Mouse (Mus musculus): ENCODE measurements at regions not wholly inside any gene's neighbourhood (a gene's known extent, or its start where the extent isn't known, plus 50 kb on each side); places are given as distances from the start of the nearest gene placed in this dataset.

DNA sequence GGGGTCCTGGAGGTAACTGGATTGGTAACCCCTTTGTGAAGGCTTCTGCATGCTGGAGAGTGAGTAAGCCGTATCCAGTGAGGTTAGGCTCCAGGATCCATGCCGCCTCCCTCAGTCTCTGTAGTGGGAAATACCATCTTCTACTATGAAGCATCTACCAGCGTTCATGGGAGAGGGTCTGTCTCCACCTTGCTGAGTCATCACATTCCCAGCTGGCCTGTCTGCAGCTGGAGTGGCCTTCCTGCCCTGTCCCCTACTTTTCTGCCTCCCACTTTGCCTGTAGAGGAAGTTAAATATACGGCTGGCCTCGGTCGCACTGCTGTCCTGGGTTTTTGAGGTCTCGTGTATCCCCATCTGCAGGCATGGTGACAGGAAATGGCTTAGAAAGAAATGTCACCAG is 78.0 kb upstream of the Sec14l1 start:
- Histone ChIP-seq H3K9ac (ENCODE audit: low read depth, low read length) (no peak overlapping the region), H3K27me3 (replicated peaks; ENCODE audit: control insufficient read depth, insufficient read depth, low read length) (no peaks in the 10 kb centered on the region), H3K4me2 (ENCODE audit: low read depth, low read length) (no peak overlapping the region), H3K27ac (ENCODE audit: low read length) (no peak overlapping the region), H3K36me3 (ENCODE audit: control insufficient read depth, insufficient read depth, low read length) (no peaks in the 10 kb centered on the region), H3K4me3 (ENCODE audit: low read length) (no peak overlapping the region), H3K4me1 (ENCODE audit: control insufficient read depth, insufficient read depth, low read length) (no peaks in the 10 kb centered on the region), H3K9me3 (ENCODE audit: control insufficient read depth, low read length) (no peaks in the 10 kb centered on the region)
- WGBS, result 59% methylated on average over 7 of the region's 7 CpGs
- no peak for ATAC-seq

DNA sequence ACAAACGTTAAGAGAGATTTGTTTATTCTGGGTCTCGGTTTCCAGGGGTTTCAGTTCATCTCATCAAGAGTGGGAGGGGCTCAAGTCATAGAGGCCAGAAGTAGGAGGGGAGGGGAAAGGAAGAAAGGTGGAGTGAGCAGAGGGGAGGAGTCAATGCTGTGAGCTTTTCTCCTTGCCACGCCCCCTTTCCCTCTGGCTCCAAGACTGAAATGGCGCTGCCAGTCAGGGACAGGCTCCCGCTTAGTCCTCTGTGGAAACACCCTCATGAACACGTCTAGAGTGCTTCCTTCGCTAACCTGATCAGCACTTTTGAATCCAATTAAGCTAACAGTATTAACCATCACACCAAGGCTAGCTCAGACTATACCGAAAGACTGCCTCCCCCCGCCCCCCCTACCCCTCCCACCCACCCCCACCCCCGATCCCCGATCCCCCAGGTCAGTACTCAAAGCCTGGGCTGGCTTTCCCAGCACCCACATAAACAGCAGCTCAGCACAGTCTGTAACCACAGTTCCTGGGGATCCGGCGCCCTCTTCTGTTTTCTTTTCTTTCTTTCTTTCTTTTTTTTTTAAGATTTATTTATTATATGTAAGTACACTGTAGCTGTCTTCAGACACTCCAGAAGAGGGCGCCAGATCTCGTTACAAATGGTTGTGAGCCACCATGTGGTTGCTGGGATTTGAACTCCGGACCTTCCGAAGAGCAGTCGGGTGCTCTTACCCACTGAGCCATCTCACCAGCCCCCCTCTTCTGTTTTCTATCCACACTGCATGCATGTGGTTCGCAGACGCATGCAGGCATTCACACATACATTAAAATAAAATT is 76.5 kb upstream of the Sec14l1 start:
- Histone ChIP-seq H3K9ac (ENCODE audit: low read depth, low read length) (no peak overlapping the region), H3K27ac (ENCODE audit: low read length) (peak overlapping the region; percentile 40), H3K27me3 (replicated peaks; ENCODE audit: control insufficient read depth, insufficient read depth, low read length) (peaks cover 2% of the 10 kb centered on the region; the same call in 1 of the 2 replicates), H3K4me3 (ENCODE audit: low read length) (peak overlapping the region; percentile 19), H3K36me3 (ENCODE audit: control insufficient read depth, insufficient read depth, low read length) (no peaks in the 10 kb centered on the region), H3K4me2 (ENCODE audit: low read depth, low read length) (peak overlapping the region; percentile 20), H3K9me3 (ENCODE audit: control insufficient read depth, low read length) (no peaks in the 10 kb centered on the region), H3K4me1 (ENCODE audit: control insufficient read depth, insufficient read depth, low read length) (no peaks in the 10 kb centered on the region)
- WGBS, result 38% methylated on average over 20 of the region's 20 CpGs
- peak; percentile 81 for ATAC-seq

DNA sequence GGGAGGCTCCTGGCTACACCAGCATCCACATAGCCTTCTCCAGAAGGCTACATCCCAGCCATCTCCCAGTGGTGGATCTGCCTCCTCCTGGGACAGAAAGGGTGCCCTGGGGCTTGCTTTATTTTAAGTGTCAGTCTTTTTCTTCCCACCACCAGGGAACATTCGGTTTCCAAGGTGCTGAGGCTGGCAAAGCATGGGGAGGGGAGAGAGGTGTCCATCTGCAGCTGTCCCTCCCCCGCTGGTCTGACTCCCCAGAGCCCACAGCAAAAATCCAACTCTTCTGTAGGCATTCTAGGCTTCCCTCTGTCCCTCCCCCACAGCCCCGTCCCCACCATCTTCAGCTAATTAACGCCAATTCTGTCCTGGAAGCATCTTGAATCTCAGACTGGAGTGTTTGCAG is 74.1 kb upstream of the Sec14l1 start:
- Histone ChIP-seq H3K27ac (ENCODE audit: low read length) (no peak overlapping the region), H3K9me3 (ENCODE audit: control insufficient read depth, low read length) (no peaks in the 10 kb centered on the region), H3K4me2 (ENCODE audit: low read depth, low read length) (no peak overlapping the region), H3K36me3 (ENCODE audit: control insufficient read depth, insufficient read depth, low read length) (no peaks in the 10 kb centered on the region), H3K9ac (ENCODE audit: low read depth, low read length) (no peak overlapping the region), H3K27me3 (replicated peaks; ENCODE audit: control insufficient read depth, insufficient read depth, low read length) (peaks cover 2% of the 10 kb centered on the region; the same call in 1 of the 2 replicates), H3K4me3 (ENCODE audit: low read length) (no peak overlapping the region), H3K4me1 (ENCODE audit: control insufficient read depth, insufficient read depth, low read length) (no peaks in the 10 kb centered on the region)
- no peak for ATAC-seq
- 13% methylated on average over 4 of the region's 4 CpGs for WGBS

DNA sequence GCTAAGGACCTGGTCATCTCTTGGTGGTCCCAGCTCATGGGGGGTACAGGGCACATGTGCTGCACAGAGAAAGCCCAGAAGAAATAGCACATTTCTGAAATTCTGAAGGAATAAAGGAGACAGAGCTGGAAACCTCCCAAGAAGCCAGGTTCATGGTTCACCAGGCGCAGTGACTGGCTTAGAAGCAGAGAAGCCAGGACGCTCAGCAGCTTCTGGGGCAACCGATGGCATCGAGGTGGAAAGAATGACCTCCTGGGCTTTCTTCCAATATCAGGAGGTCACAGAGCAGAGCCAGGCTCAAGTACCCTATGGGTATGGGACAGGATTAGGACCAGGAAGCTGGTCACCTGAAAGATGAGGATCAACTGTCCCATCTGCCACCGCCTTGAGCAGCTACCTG is 72.6 kb upstream of the Sec14l1 start:
- Histone ChIP-seq H3K27ac (ENCODE audit: low read length) (no peak overlapping the region), H3K9ac (ENCODE audit: low read depth, low read length) (no peak overlapping the region), H3K4me1 (ENCODE audit: control insufficient read depth, insufficient read depth, low read length) (peaks cover under 1% of the 10 kb centered on the region; the same call in 1 of the 2 replicates), H3K36me3 (ENCODE audit: control insufficient read depth, insufficient read depth, low read length) (no peaks in the 10 kb centered on the region), H3K9me3 (ENCODE audit: control insufficient read depth, low read length) (no peaks in the 10 kb centered on the region), H3K4me2 (ENCODE audit: low read depth, low read length) (no peak overlapping the region), H3K27me3 (replicated peaks; ENCODE audit: control insufficient read depth, insufficient read depth, low read length) (peaks cover 2% of the 10 kb centered on the region; the same call in 1 of the 2 replicates), H3K4me3 (ENCODE audit: low read length) (no peak overlapping the region)
- 78% methylated on average over 5 of the region's 5 CpGs for WGBS
- no peak for ATAC-seq

DNA sequence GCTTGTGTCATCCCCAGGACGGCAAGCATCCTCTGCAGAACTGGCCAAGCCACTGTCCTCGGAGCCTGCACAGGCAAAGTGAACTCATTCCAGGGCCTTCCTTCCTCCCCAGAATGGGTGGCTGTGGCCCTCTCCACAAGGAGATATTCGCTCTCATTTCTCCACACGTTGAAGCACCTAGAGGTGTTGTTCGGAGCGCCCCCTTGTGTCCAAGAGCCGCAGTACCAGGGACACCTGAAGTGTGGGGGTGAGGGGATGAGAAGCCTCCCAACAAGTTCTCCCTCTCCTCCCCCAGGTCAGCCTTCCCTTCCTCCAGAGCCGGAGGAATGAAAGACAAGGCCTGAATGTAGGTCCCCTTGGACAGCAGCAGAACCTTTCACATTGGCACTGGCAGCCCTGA is 71.4 kb upstream of the Sec14l1 start:
- Histone ChIP-seq H3K27me3 (replicated peaks; ENCODE audit: control insufficient read depth, insufficient read depth, low read length) (peaks cover 2% of the 10 kb centered on the region; the same call in 1 of the 2 replicates), H3K9me3 (ENCODE audit: control insufficient read depth, low read length) (no peaks in the 10 kb centered on the region), H3K36me3 (ENCODE audit: control insufficient read depth, insufficient read depth, low read length) (no peaks in the 10 kb centered on the region), H3K4me2 (ENCODE audit: low read depth, low read length) (no peak overlapping the region), H3K27ac (ENCODE audit: low read length) (no peak overlapping the region), H3K4me3 (ENCODE audit: low read length) (no peak overlapping the region), H3K4me1 (ENCODE audit: control insufficient read depth, insufficient read depth, low read length) (peaks cover 3% of the 10 kb centered on the region; the same call in 1 of the 2 replicates), H3K9ac (ENCODE audit: low read depth, low read length) (no peak overlapping the region)
- ATAC-seq, result no peak
- WGBS, result 9% methylated on average over 8 of the region's 8 CpGs

DNA sequence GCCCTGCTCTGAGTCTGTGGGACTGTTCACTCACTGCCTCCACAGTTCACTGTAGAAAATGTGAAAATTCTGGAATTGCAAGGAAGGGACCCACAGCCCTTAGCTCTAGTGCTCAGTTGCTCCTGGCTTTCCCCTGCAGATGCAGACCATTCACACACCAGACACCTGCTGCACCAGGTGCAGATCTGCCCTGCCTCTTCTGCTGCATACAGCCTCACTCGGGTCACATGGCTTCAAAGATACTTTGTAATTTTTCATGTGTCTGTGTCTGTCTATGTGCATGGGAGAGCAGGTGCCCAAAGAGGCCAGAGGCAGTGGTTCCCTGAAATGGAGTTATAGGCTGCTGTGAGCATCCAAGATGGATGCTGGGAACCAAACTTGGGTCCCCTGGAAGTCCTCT is 70.2 kb upstream of the Sec14l1 start:
- no peak overlapping the region for H3K4me3 ChIP-seq (ENCODE audit: low read length)
- H3K4me1 ChIP-seq (ENCODE audit: control insufficient read depth, insufficient read depth, low read length), result peaks cover 3% of the 10 kb centered on the region; the same call in 1 of the 2 replicates
- H3K9me3 ChIP-seq (ENCODE audit: control insufficient read depth, low read length), result no peaks in the 10 kb centered on the region
- H3K27me3 ChIP-seq (replicated peaks; ENCODE audit: control insufficient read depth, insufficient read depth, low read length), result peaks cover 2% of the 10 kb centered on the region; the same call in 1 of the 2 replicates
- WGBS, result 85% methylated on average over 1 of the region's 1 CpGs
- no peaks in the 10 kb centered on the region for H3K36me3 ChIP-seq (ENCODE audit: control insufficient read depth, insufficient read depth, low read length)
- no peak overlapping the region for H3K4me2 ChIP-seq (ENCODE audit: low read depth, low read length)
- no peak for ATAC-seq
- no peak overlapping the region for H3K9ac ChIP-seq (ENCODE audit: low read depth, low read length)
- H3K27ac ChIP-seq (ENCODE audit: low read length), result no peak overlapping the region

DNA sequence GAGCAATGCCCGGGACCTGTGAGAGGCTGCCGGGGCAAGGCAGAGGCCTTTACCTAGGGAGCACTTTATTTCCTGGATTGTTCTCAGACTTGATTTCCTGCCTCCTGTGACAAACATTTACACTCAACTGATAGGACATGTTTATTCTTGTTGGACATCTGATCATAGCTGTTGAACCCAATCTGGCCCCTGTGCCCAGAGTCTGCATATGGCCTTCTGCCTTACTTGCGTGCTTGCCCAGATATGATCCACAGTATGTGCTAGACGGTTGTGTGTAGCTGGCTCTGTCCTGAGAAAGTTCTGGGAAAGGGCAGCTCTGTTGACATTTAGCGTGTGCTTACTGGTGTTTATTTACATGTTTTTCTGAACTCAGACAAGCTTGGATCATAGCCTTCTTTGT is 68.3 kb upstream of the Sec14l1 start:
- Histone ChIP-seq H3K4me3 (ENCODE audit: low read length) (no peak overlapping the region), H3K4me1 (ENCODE audit: control insufficient read depth, insufficient read depth, low read length) (peaks cover 3% of the 10 kb centered on the region; the same call in 1 of the 2 replicates), H3K9ac (ENCODE audit: low read depth, low read length) (no peak overlapping the region), H3K27me3 (replicated peaks; ENCODE audit: control insufficient read depth, insufficient read depth, low read length) (peaks cover 2% of the 10 kb centered on the region; the same call in 1 of the 2 replicates), H3K27ac (ENCODE audit: low read length) (no peak overlapping the region), H3K4me2 (ENCODE audit: low read depth, low read length) (no peak overlapping the region), H3K9me3 (ENCODE audit: control insufficient read depth, low read length) (no peaks in the 10 kb centered on the region), H3K36me3 (ENCODE audit: control insufficient read depth, insufficient read depth, low read length) (no peaks in the 10 kb centered on the region)
- 81% methylated on average over 5 of the region's 5 CpGs for WGBS
- no peak for ATAC-seq

DNA sequence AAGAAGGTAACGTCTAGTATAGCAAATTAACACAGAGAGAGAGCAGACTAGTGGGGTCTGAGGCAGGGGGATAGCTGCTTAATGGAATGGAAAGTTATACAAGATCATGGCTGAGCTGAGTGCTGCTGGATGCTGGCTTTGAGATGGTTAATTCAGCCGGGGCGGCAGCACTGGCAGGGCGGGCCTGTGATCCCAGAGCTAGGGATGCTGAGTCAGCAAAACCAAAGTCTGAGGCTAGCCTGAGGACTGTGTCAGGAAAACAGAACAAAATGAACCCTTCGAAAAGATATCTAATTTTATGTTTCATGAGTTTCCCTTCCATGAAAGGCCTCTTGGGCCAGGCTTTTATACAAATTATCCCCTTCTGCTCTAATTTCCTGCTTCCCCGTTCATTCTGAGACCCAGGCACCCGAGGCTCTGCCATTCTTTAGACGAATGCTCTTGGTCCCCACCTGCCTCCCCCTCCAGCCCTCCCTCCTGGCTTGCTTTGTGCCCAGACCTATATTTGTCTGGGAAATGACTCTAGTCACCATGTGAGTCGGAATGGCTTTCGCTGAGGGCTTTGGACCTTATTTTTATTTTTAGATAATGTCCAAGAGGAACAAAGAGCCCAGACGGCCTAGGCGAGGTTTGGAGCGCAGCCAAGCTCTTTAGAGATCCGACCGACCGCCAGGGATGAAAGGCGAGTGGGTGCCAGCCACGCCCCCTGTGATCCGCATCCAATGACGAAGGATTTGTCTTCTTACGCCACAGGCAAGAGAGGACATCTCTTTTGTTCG is 67.6 kb upstream of the Sec14l1 start:
- Histone ChIP-seq H3K4me1 (ENCODE audit: control insufficient read depth, insufficient read depth, low read length) (peaks cover 3% of the 10 kb centered on the region; the same call in 1 of the 2 replicates), H3K36me3 (ENCODE audit: control insufficient read depth, insufficient read depth, low read length) (no peaks in the 10 kb centered on the region), H3K9me3 (ENCODE audit: control insufficient read depth, low read length) (no peaks in the 10 kb centered on the region), H3K27me3 (replicated peaks; ENCODE audit: control insufficient read depth, insufficient read depth, low read length) (peaks cover 2% of the 10 kb centered on the region; the same call in 1 of the 2 replicates), H3K9ac (ENCODE audit: low read depth, low read length) (no peak overlapping the region), H3K4me3 (ENCODE audit: low read length) (no peak overlapping the region), H3K27ac (ENCODE audit: low read length) (no peak overlapping the region), H3K4me2 (ENCODE audit: low read depth, low read length) (peak overlapping the region; percentile 4; the same call in 1 of the 2 replicates)
- no peak for ATAC-seq
- 26% methylated on average over 22 of the region's 22 CpGs for WGBS

DNA sequence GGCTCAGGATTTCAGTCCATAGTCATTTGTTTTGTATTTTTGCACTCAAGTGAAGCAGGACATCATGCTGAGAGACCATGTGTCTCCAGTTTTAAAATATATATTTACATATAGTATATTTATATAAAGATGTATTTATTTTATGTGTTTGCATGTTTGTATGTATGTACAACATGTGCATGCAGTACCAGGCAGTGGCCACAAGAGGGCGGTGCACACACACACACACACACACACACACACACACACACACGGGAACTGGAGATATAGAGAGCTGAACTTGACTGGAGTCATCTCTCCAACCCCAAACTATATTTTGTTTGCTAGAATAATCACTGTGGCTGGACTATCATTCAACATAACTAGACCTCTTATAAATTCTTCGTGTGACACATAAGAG is 66.1 kb upstream of the Sec14l1 start:
- Histone ChIP-seq H3K4me1 (ENCODE audit: control insufficient read depth, insufficient read depth, low read length) (peaks cover 3% of the 10 kb centered on the region; the same call in 1 of the 2 replicates), H3K27me3 (replicated peaks; ENCODE audit: control insufficient read depth, insufficient read depth, low read length) (no peaks in the 10 kb centered on the region), H3K4me3 (ENCODE audit: low read length) (no peak overlapping the region), H3K27ac (ENCODE audit: low read length) (no peak overlapping the region), H3K9me3 (ENCODE audit: control insufficient read depth, low read length) (no peaks in the 10 kb centered on the region), H3K36me3 (ENCODE audit: control insufficient read depth, insufficient read depth, low read length) (no peaks in the 10 kb centered on the region), H3K9ac (ENCODE audit: low read depth, low read length) (no peak overlapping the region), H3K4me2 (ENCODE audit: low read depth, low read length) (no peak overlapping the region)
- ATAC-seq, result no peak
- 74% methylated on average over 3 of the region's 3 CpGs for WGBS
